ENCODE assay signal across 13 mouse cellular contexts in the genomic region with DNA sequence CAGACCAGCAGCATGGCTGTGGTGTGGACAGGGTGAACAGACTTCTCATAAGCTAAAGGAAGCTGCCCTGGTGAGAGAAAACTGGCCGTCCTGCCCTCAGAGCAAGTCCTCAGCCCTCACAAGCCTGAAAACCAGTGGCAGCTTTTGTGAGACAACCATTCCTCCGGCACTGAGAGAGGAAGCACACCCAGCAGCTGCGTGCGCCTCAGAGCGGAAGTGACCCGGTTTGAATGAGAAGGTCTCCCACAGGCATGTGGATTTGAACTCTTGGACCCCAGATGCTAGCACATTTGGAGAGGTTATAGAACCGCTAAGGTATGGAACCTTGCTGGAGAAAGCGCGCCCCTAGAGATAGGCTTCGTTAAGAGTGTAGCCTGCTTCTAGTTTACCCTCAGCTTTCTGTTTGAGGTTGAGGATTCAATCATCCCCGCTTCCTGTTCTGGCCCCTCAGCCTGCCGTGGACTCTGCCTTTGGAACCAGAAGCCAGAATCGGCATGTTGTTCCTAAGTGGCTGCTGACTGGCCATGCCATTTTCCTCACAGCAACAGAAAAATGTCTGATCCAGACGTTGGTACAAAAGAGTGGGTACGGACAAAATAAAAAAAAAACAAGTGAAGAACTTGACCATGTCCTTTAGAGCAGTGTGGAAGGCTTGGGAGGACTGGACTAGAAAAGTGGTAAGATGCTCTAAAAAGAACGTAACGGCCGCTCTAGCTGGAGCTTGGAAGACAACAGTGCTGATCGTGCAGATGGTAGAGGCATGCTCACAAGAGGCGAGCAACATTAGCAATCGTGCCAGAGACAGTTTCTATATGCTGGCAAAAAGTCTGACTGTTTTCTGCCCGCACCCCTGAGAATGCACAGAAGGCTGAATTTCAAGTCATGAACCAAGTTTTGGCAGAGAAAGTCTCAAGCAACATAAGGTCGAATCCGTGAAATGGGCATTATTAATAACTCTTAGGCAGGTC. TPM values are rescaled to one million over a fixed set of nuclear protein-coding genes. Genes with fewer than 3 reads are reported as not detected.
DNase-seq lines count a peak whose midpoint lies in the region; ATAC-seq and TF ChIP-seq lines count a peak whose summit lies in the region.
"Had no signal": no experiment of that assay in that cellular context is flagged by ENCODE, and none has a peak within 500 bp of the region (broad histone marks: within the 10 kb centered on the region; RNA-seq: fewer than 3 reads in every experiment).

No protein-coding gene starts in this region.

- no peak overlapping the region for H3K4me2 ChIP-seq in intestine, embryonic 14.5 days (ENCODE audit: low read length)
- no peak overlapping the region for H3K4me2 ChIP-seq in intestine, postnatal 0 days (replicated peaks; ENCODE audit: low read depth)
- H3K4me2 ChIP-seq: hindbrain, embryonic 15.5 days; limb, embryonic 13.5 days; neural tube, embryonic 13.5 days had no signal

- H3K9ac ChIP-seq in intestine, embryonic 14.5 days (ENCODE audit: low read length): no peak overlapping the region
- no peak overlapping the region for H3K9ac ChIP-seq in intestine, postnatal 0 days (ENCODE audit: low read depth, low read length)
- H3K9ac ChIP-seq: hindbrain, embryonic 15.5 days; neural tube, embryonic 13.5 days had no signal

- 78% methylated on average over 24 of the region's 24 CpGs for WGBS in intestine, embryonic 14.5 days
- WGBS in intestine, postnatal 0 days: 73% methylated on average over 24 of the region's 24 CpGs

- DNase-seq in intestine, embryonic 14.5 days (ENCODE audit: low spot score): peak; percentile 42
- DNase-seq in CD4-positive, CD25-positive, alpha-beta regulatory T cell, adult 2 months (ENCODE audit: low read depth, low spot score): peak; percentile 57
- DNase-seq in thymus, adult 18-20 months: peak; percentile 42 to 52
- no peak for DNase-seq in right cerebral cortex, postnatal 4 days
- DNase-seq in gastrocnemius, postnatal 10 days: no peak
- DNase-seq: cerebellum, postnatal 36 days had no signal

- H3K4me3 ChIP-seq in intestine, embryonic 14.5 days (ENCODE audit: low read depth, low read length): no peak overlapping the region
- no peak overlapping the region for H3K4me3 ChIP-seq in intestine, postnatal 0 days (ENCODE audit: low read depth, low read length)
- H3K4me3 ChIP-seq: hindbrain, embryonic 15.5 days; limb, embryonic 13.5 days; neural tube, embryonic 13.5 days had no signal

- TF ChIP-seq CTCF in intestine, postnatal 0 days (IDR thresholded peaks at IDR 0.05; ENCODE audit: low read depth): no peak

- H3K27ac ChIP-seq in intestine, embryonic 14.5 days (ENCODE audit: low read depth): no peak overlapping the region
- H3K27ac ChIP-seq in intestine, postnatal 0 days (ENCODE audit: low read depth, low read length): no peak overlapping the region
- H3K27ac ChIP-seq: hindbrain, embryonic 15.5 days; limb, embryonic 13.5 days; neural tube, embryonic 13.5 days had no signal

- ATAC-seq in intestine, embryonic 14.5 days (replicated peaks; ENCODE audit: low FRiP score, low TSS enrichment, low read depth): no peak
- no peak for ATAC-seq in intestine, postnatal 0 days
- ATAC-seq in common myeloid progenitor, adult 5-6 weeks (replicated peaks; ENCODE audit: low read depth, poor library complexity, severe bottlenecking): peak; percentile 48
- ATAC-seq in activated CD4-positive, CD25-positive, alpha-beta regulatory T cell, adult 4 months: no peak

- no peaks in the 10 kb centered on the region for H3K4me1 ChIP-seq in intestine, embryonic 14.5 days (replicated peaks; ENCODE audit: control insufficient read depth, insufficient read depth, low read length)
- no peaks in the 10 kb centered on the region for H3K4me1 ChIP-seq in intestine, postnatal 0 days (replicated peaks; ENCODE audit: control insufficient read depth, insufficient read depth, low read length)
- H3K4me1 ChIP-seq: hindbrain, embryonic 15.5 days; limb, embryonic 13.5 days had no signal

- H3K27me3 ChIP-seq in intestine, embryonic 14.5 days (replicated peaks; ENCODE audit: control insufficient read depth, insufficient read depth, low read length): no peaks in the 10 kb centered on the region
- no peaks in the 10 kb centered on the region for H3K27me3 ChIP-seq in intestine, postnatal 0 days (replicated peaks; ENCODE audit: control insufficient read depth, insufficient read depth, low read length)
- H3K27me3 ChIP-seq: hindbrain, embryonic 15.5 days; neural tube, embryonic 13.5 days had no signal

- no peaks in the 10 kb centered on the region for H3K36me3 ChIP-seq in intestine, embryonic 14.5 days (ENCODE audit: control insufficient read depth, insufficient read depth, low read length)
- no peaks in the 10 kb centered on the region for H3K36me3 ChIP-seq in intestine, postnatal 0 days (ENCODE audit: control insufficient read depth, insufficient read depth)
- H3K36me3 ChIP-seq: G1E; hindbrain, embryonic 15.5 days; limb, embryonic 13.5 days; neural tube, embryonic 13.5 days had no signal

- no peaks in the 10 kb centered on the region for H3K9me3 ChIP-seq in intestine, embryonic 14.5 days (ENCODE audit: control insufficient read depth, low read length)
- no peaks in the 10 kb centered on the region for H3K9me3 ChIP-seq in intestine, postnatal 0 days (ENCODE audit: control insufficient read depth)
- H3K9me3 ChIP-seq: G1E; hindbrain, embryonic 15.5 days; limb, embryonic 13.5 days; neural tube, embryonic 13.5 days had no signal

RNA-seq across cellular contexts. Expression of a gene that starts 24.8 kb away (rescaled TPM):
- polyA plus RNA-seq in intestine, embryonic 14.5 days (2014; fragmentation: Nextera tagmentation; extraction: Ambion mirVana): 10.1 and 10.5 TPM in 2 replicates
- polyA plus RNA-seq in intestine, postnatal 0 days (2015; fragmentation: Nextera tagmentation; extraction: Ambion mirVana): 9.5 and 11.2 TPM in 2 replicates
- 13.1 and 13.3 TPM in 2 replicates for total RNA-seq in common myeloid progenitor, adult 5-6 weeks (2017)
- polyA plus RNA-seq in activated CD4-positive, CD25-positive, alpha-beta regulatory T cell, adult 4 months (2017; shearing (Covaris generic)): 10 to 100 TPM; 17.7 to 23.4 TPM
- 10 to 100 TPM; 11.4 to 11.6 TPM for total RNA-seq in gastrocnemius, postnatal 10 days (2021)

Comparison
In these comparisons a context has a peak if more than half of its experiments do, and no peak if none do; other contexts are left out.
1. DNase-seq: peak in intestine, embryonic 14.5 days (single experiment), CD4-positive, CD25-positive, alpha-beta regulatory T cell, adult 2 months (single experiment) and thymus, adult 18-20 months (2 of 2); none in right cerebral cortex, postnatal 4 days (single experiment) and gastrocnemius, postnatal 10 days (single experiment).